Mouse (Mus musculus): ENCODE measurements at regions not wholly inside any gene's neighbourhood (a gene's known extent, or its start where the extent isn't known, plus 50 kb on each side); places are given as distances from the start of the nearest gene placed in this dataset.

DNA sequence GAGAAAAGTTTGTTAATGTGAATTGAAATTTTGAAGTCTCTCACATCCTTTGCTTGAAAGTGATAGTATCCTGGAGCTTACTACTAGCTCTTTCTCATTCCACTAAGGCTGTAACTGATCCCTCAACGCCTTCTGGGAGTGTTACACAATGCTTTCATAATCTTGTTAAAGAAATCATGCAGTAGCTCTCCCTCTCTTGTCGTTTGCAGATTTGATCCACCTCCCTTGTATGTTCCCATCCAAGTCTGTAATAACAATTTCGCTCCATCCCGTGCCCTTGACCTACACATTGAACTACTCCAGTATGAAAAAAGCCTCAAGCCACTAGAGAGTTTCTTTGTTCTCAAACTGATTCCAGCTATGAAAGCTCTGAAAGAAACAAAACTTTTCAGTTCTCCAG lies 63.9 kb upstream of the Fibin start:
- H3K4me3 ChIP-seq (replicated peaks), result no peak overlapping the region
- H3K9me3 ChIP-seq (replicated peaks), result no peaks in the 10 kb centered on the region
- H3K4me2 ChIP-seq (replicated peaks), result no peak overlapping the region
- H3K27ac ChIP-seq (replicated peaks), result no peak overlapping the region
- ATAC-seq (ENCODE audit: insufficient number of reproducible peaks, low FRiP score, low TSS enrichment, low read depth), result no peak
- 39% methylated on average over 4 of the region's 4 CpGs for WGBS
- no peaks in the 10 kb centered on the region; the same call in 1 of the 2 replicates for H3K4me1 ChIP-seq
- H3K9ac ChIP-seq, result no peak overlapping the region
- no peaks in the 10 kb centered on the region for H3K36me3 ChIP-seq
- H3K27me3 ChIP-seq, result no peaks in the 10 kb centered on the region

GRCm38 (mm10) chr2:110452694-110453093 lies 89.7 kb upstream of the Fibin start:
- Histone ChIP-seq H3K27me3 (no peaks in the 10 kb centered on the region), H3K4me1 (no peaks in the 10 kb centered on the region), H3K27ac (replicated peaks) (no peak overlapping the region), H3K4me2 (replicated peaks) (no peak overlapping the region), H3K4me3 (replicated peaks) (no peak overlapping the region), H3K9me3 (replicated peaks) (no peaks in the 10 kb centered on the region), H3K36me3 (no peaks in the 10 kb centered on the region), H3K9ac (no peak overlapping the region)
- WGBS, result 88% methylated on average over 3 of the region's 3 CpGs
- no peak for ATAC-seq (ENCODE audit: insufficient number of reproducible peaks, low FRiP score, low TSS enrichment, low read depth)

GRCm38 (mm10) chr2:110472307-110472995 lies 109.5 kb upstream of the Fibin start:
- no peak overlapping the region for H3K9ac ChIP-seq
- H3K4me3 ChIP-seq (replicated peaks), result no peak overlapping the region
- ATAC-seq (ENCODE audit: insufficient number of reproducible peaks, low FRiP score, low TSS enrichment, low read depth), result no peak
- no peaks in the 10 kb centered on the region for H3K4me1 ChIP-seq
- no peaks in the 10 kb centered on the region for H3K36me3 ChIP-seq
- no peak overlapping the region; the same call in 1 of the 2 replicates for H3K27ac ChIP-seq (replicated peaks)
- no peaks in the 10 kb centered on the region for H3K27me3 ChIP-seq
- no peak overlapping the region for H3K4me2 ChIP-seq (replicated peaks)
- 63% methylated on average over 3 of the region's 3 CpGs for WGBS
- H3K9me3 ChIP-seq (replicated peaks), result no peaks in the 10 kb centered on the region; the same call in 1 of the 2 replicates

- no peak overlapping the region for H3K27ac ChIP-seq (replicated peaks)
- no peak overlapping the region for H3K9ac ChIP-seq
- WGBS, result 50% methylated on average over 5 of the region's 5 CpGs
Observed at GRCm38 (mm10) chr2:110476591-110476990, 113.6 kb upstream of the Fibin start.

DNA sequence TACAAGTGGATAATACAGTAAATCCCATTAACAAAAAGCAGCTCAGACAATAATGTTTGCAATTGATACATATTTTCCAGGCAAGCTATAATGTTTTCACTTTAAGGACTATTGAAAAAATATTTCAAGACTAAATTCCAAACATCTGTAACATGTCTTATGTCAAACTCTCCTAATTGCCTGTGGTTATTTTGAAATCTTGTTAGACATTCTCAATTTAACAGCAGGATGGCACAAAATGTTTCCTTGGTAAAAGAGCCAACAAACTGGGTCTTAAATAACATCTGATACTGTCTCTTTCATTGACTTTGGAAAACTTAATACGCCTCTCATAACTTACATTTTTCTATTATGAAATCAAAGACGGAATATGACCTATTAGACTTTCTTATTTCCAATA lies 115.8 kb upstream of the Slc5a12 start:
- 53% methylated on average over 2 of the region's 2 CpGs for WGBS
- no peak for ATAC-seq (ENCODE audit: insufficient number of reproducible peaks, low FRiP score, low TSS enrichment, low read depth)

More at GRCm38 (mm10) chr2:110476591-110476990, 113.6 kb upstream of the Fibin start:
- Histone ChIP-seq H3K27me3 (no peaks in the 10 kb centered on the region), H3K4me2 (replicated peaks) (no peak overlapping the region), H3K9me3 (replicated peaks) (no peaks in the 10 kb centered on the region), H3K4me1 (no peaks in the 10 kb centered on the region), H3K36me3 (no peaks in the 10 kb centered on the region), H3K4me3 (replicated peaks) (no peak overlapping the region)
- ATAC-seq (ENCODE audit: insufficient number of reproducible peaks, low FRiP score, low TSS enrichment, low read depth), result no peak

GRCm38 (mm10) chr2:110486201-110486600 lies 110.9 kb upstream of the Slc5a12 start:
- no peak overlapping the region for H3K9ac ChIP-seq
- 41% methylated on average over 5 of the region's 5 CpGs for WGBS

More for the DNA sequence above, 115.8 kb upstream of the Slc5a12 start:
- no peaks in the 10 kb centered on the region for H3K4me1 ChIP-seq
- H3K36me3 ChIP-seq, result no peaks in the 10 kb centered on the region
- H3K4me2 ChIP-seq (replicated peaks), result no peak overlapping the region
- H3K9ac ChIP-seq, result no peak overlapping the region
- H3K9me3 ChIP-seq (replicated peaks), result no peaks in the 10 kb centered on the region
- H3K4me3 ChIP-seq (replicated peaks), result no peak overlapping the region
- no peak overlapping the region for H3K27ac ChIP-seq (replicated peaks)
- no peaks in the 10 kb centered on the region for H3K27me3 ChIP-seq

GRCm38 (mm10) chr2:110486724-110487123 lies 110.4 kb upstream of the Slc5a12 start:
- WGBS, result 27% methylated on average over 4 of the region's 4 CpGs
- Histone ChIP-seq H3K4me2 (replicated peaks) (no peak overlapping the region), H3K27me3 (no peaks in the 10 kb centered on the region), H3K9ac (no peak overlapping the region), H3K4me3 (replicated peaks) (no peak overlapping the region), H3K4me1 (no peaks in the 10 kb centered on the region), H3K9me3 (replicated peaks) (no peaks in the 10 kb centered on the region), H3K27ac (replicated peaks) (peak overlapping the region; percentile 44; the same call in 1 of the 2 replicates), H3K36me3 (no peaks in the 10 kb centered on the region)
- no peak for ATAC-seq (ENCODE audit: insufficient number of reproducible peaks, low FRiP score, low TSS enrichment, low read depth)

More at GRCm38 (mm10) chr2:110486201-110486600, 110.9 kb upstream of the Slc5a12 start:
- H3K36me3 ChIP-seq, result no peaks in the 10 kb centered on the region
- no peak overlapping the region for H3K4me3 ChIP-seq (replicated peaks)
- H3K4me1 ChIP-seq, result no peaks in the 10 kb centered on the region
- H3K4me2 ChIP-seq (replicated peaks), result no peak overlapping the region
- no peak for ATAC-seq (ENCODE audit: insufficient number of reproducible peaks, low FRiP score, low TSS enrichment, low read depth)
- no peaks in the 10 kb centered on the region for H3K9me3 ChIP-seq (replicated peaks)
- H3K27me3 ChIP-seq, result no peaks in the 10 kb centered on the region
- H3K27ac ChIP-seq (replicated peaks), result peak overlapping the region; percentile 44; the same call in 1 of the 2 replicates

DNA sequence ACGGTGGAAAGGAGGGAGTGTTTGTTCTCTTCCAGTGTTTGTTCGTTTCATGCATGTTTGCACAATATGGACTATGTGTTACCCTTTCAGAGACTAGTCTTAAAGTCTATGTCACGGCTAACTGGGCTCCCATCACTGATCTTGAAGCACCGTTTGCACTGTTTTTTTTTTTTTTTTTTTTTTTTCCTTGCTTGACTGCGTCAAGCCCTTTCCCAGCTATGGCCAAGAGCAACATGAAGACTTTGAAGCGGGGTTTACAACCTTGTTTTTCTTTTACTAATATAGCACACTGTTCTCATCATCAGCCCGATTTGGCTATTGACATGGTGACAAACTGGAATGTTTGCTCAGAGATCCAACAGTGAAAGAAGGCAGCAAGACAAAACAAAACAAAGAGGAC lies 109.1 kb upstream of the Slc5a12 start:
- no peak overlapping the region for H3K4me2 ChIP-seq (replicated peaks)
- H3K4me3 ChIP-seq (replicated peaks), result no peak overlapping the region
- H3K9ac ChIP-seq, result no peak overlapping the region
- no peaks in the 10 kb centered on the region for H3K4me1 ChIP-seq
- 74% methylated on average over 7 of the region's 7 CpGs for WGBS
- no peaks in the 10 kb centered on the region for H3K27me3 ChIP-seq
- no peak overlapping the region for H3K27ac ChIP-seq (replicated peaks)
- no peak for ATAC-seq (ENCODE audit: insufficient number of reproducible peaks, low FRiP score, low TSS enrichment, low read depth)
- H3K9me3 ChIP-seq (replicated peaks), result no peaks in the 10 kb centered on the region
- H3K36me3 ChIP-seq, result no peaks in the 10 kb centered on the region

GRCm38 (mm10) chr2:110501786-110502185 lies 95.3 kb upstream of the Slc5a12 start:
- WGBS, result 79% methylated on average over 2 of the region's 2 CpGs
- no peaks in the 10 kb centered on the region for H3K9me3 ChIP-seq (replicated peaks)
- no peaks in the 10 kb centered on the region for H3K36me3 ChIP-seq

DNA sequence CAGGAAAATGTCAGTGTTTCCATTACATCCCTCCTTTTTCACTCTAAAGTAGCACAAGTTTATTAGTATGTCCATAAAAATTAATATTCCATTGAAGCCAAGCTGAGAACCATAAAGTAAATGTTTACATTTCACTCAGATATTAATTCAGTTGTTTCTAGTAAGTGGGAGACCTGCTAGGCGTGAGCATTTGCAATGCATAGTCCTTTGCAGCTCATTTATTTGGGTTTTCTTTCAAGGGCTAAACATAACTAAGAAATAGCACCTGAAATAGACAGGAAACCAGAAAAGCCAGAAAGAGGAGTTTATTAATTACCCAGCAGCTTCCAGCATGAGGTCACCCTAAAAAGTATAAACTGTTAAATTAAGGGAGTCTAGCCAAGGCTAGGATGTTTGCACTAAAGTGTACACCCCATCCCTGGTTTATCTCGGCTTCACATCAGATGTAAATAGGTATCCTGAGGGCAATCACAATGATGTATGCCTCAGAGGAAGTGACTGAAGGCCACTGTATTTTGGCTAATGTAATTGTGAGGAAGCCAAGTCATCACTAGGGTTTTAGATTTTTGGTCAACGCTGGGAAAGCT lies 88.8 kb upstream of the Slc5a12 start:
- H3K27ac ChIP-seq (replicated peaks), result no peak overlapping the region
- H3K4me3 ChIP-seq (replicated peaks), result no peak overlapping the region
- H3K4me2 ChIP-seq (replicated peaks), result no peak overlapping the region
- WGBS, result 73% methylated on average over 3 of the region's 3 CpGs
- no peaks in the 10 kb centered on the region for H3K9me3 ChIP-seq (replicated peaks)
- no peak overlapping the region for H3K9ac ChIP-seq
- no peaks in the 10 kb centered on the region for H3K27me3 ChIP-seq
- no peak for ATAC-seq (ENCODE audit: insufficient number of reproducible peaks, low FRiP score, low TSS enrichment, low read depth)
- H3K36me3 ChIP-seq, result no peaks in the 10 kb centered on the region
- H3K4me1 ChIP-seq, result no peaks in the 10 kb centered on the region

More at GRCm38 (mm10) chr2:110501786-110502185, 95.3 kb upstream of the Slc5a12 start:
- Histone ChIP-seq H3K4me3 (replicated peaks) (no peak overlapping the region), H3K4me1 (no peaks in the 10 kb centered on the region), H3K9ac (no peak overlapping the region), H3K27me3 (no peaks in the 10 kb centered on the region), H3K27ac (replicated peaks) (no peak overlapping the region), H3K4me2 (replicated peaks) (no peak overlapping the region)
- no peak for ATAC-seq (ENCODE audit: insufficient number of reproducible peaks, low FRiP score, low TSS enrichment, low read depth)

- ATAC-seq (ENCODE audit: insufficient number of reproducible peaks, low FRiP score, low TSS enrichment, low read depth), result no peak
- Histone ChIP-seq H3K4me2 (replicated peaks) (no peak overlapping the region), H3K4me3 (replicated peaks) (no peak overlapping the region), H3K27me3 (no peaks in the 10 kb centered on the region), H3K9me3 (replicated peaks) (no peaks in the 10 kb centered on the region), H3K4me1 (no peaks in the 10 kb centered on the region), H3K36me3 (no peaks in the 10 kb centered on the region), H3K9ac (no peak overlapping the region), H3K27ac (replicated peaks) (no peak overlapping the region)
- 53% methylated on average over 7 of the region's 7 CpGs for WGBS
Observed at GRCm38 (mm10) chr2:110523173-110523803, 73.8 kb upstream of the Slc5a12 start.
